Mouse (Mus musculus) liver, embryonic 12.5 days (tissue): Measurements from ENCODE around the gene Cnst. TPM values are rescaled to one million over a fixed set of nuclear protein-coding genes. Genes with fewer than 3 reads are reported as not detected.

Source experiments
- polyA plus RNA-seq: library from polyadenylated mRNA; unstranded; fragments of >200 nt; fragmentation: Nextera tagmentation; extraction: Ambion mirVana; gene quantifications from 2 replicates; pipeline ENCODE4 v1.2.1, GENCODE M21; 2016

Gene Cnst
- polyA plus RNA-seq, 1 experiment from 2014 or later = 18.7 TPM

Other genes starting within 250 kb of the Cnst start
- gene Smyd3, start 28.3 kb upstream of the Cnst start, polyA plus RNA-seq = 9.5 and 9.7 TPM in 2 replicates
- 13.2 and 17.7 TPM in 2 replicates for gene Tfb2m, start 103 bp upstream of the Cnst start, polyA plus RNA-seq
- gene Sccpdh, start 121.8 kb downstream of the Cnst start, polyA plus RNA-seq = 14.5 and 14.8 TPM in 2 replicates
- not detected in 2 replicates for gene Kif28, start 198.9 kb downstream of the Cnst start, polyA plus RNA-seq